Mouse (Mus musculus) limb, embryonic 11.5 days (tissue): ENCODE results near the gene Slc10a4. TPM values are rescaled to one million over a fixed set of nuclear protein-coding genes. Genes with fewer than 3 reads are reported as not detected.

ENCODE experiments used
- polyA plus RNA-seq: library from polyadenylated mRNA; unstranded; fragments of >200 nt; fragmentation: Nextera tagmentation; extraction: Ambion mirVana; gene quantifications from 2 replicates; pipeline ENCODE4 v1.2.1, GENCODE M21; 2014

Gene Slc10a4
- polyA plus RNA-seq, 1 experiment from 2014 or later: 0.56 TPM

Other genes with a start within 250 kb of the Slc10a4 start
- gene Tec, start 138.4 kb upstream of the Slc10a4 start, polyA plus RNA-seq: 2.3 and 2.5 TPM in 2 replicates
- 21.6 and 23.9 TPM in 2 replicates for gene Slain2, start 92.6 kb upstream of the Slc10a4 start, polyA plus RNA-seq
- gene Gm10135, start 32.2 kb upstream of the Slc10a4 start, polyA plus RNA-seq: not detected in 2 replicates
- 24.2 and 29.0 TPM in 2 replicates for gene Fryl, start 249.7 kb downstream of the Slc10a4 start, polyA plus RNA-seq